Mouse (Mus musculus) CD8-positive naive resting alpha-beta T cell, adult 57 days (primary cell): ENCODE measurements around the gene Armh4. TPM values are rescaled to one million over a fixed set of nuclear protein-coding genes. Genes with fewer than 3 reads are reported as not detected.

Experiments
- total RNA-seq: library from RNA; stranded (reverse); gene quantifications from one replicate; pipeline ENCODE4 v1.2.4, GENCODE M21; 2023

The Armh4 gene
- not detected for total RNA-seq

GRCm38 (mm10) chr14:49782715-49783531 is at the start of gene Armh4:
Gene Armh4 (minus strand): TSS chr14:49783383.

Other genes starting within 250 kb of the Armh4 start
- gene Olfr722, start 118.6 kb upstream of the Armh4 start, total RNA-seq, result not detected
- gene Olfr723, start 148.4 kb upstream of the Armh4 start, total RNA-seq, result not detected
- gene Olfr724, start 179.9 kb upstream of the Armh4 start, total RNA-seq, result not detected